Mouse (Mus musculus) liver, postnatal 0 days (tissue): ENCODE results near the gene Ier5. TPM values are rescaled to one million over a fixed set of nuclear protein-coding genes. Genes with fewer than 3 reads are reported as not detected.

ENCODE experiments used
- ATAC-seq: fragments of 200-750 bp; cut with Nextera tagmentation; 2 replicates; pipeline ENCODE4 v1.8.0; 2017; ENCODE audit warnings: mild to moderate bottlenecking, moderate library complexity
- DNase-seq: peaks from one replicate; pipeline ENCODE4 v3.0.0-alpha.2; 2016
- H3K27ac ChIP-seq: fragments of 300-500 bp; sonication (generic); 2 replicates; pipeline ENCODE4 v1.5.1; 2014; ENCODE audit warnings: antibody characterized with exemption, moderate library complexity, mild to moderate bottlenecking, low read depth
- H3K27me3 ChIP-seq: fragments of 300-500 bp; sonication (generic); 2 replicates; pipeline ENCODE4 v1.6.1; 2014; ENCODE audit warnings: low read length, control low read depth, mixed read lengths; ENCODE audit not compliant: insufficient read depth
- H3K36me3 ChIP-seq: fragments of 300-500 bp; sonication (generic); replicated peaks from 2 replicates; pipeline ENCODE4 v1.6.1; 2014; ENCODE audit warnings: mild to moderate bottlenecking, control low read depth, low read length, moderate library complexity, mixed read lengths; ENCODE audit not compliant: insufficient read depth
- H3K4me1 ChIP-seq: fragments of 300-500 bp; sonication (generic); 2 replicates; pipeline ENCODE4 v1.6.1; 2014; ENCODE audit warnings: antibody characterized with exemption, mild to moderate bottlenecking, control low read depth; ENCODE audit not compliant: insufficient read depth
- H3K4me2 ChIP-seq: fragments of 300-500 bp; sonication (generic); 2 replicates; pipeline ENCODE4 v1.6.1; 2014; ENCODE audit warnings: low read depth, mild to moderate bottlenecking, low read length, moderate library complexity, mixed read lengths
- H3K4me3 ChIP-seq: fragments of 300-500 bp; sonication (generic); 2 replicates; pipeline ENCODE4 v1.5.1; 2014; ENCODE audit warnings: low read depth, low read length
- H3K9ac ChIP-seq: fragments of 300-500 bp; sonication (generic); replicated peaks from 2 replicates; pipeline ENCODE4 v1.6.1; 2014; ENCODE audit warnings: mild to moderate bottlenecking, moderate library complexity
- H3K9me3 ChIP-seq: fragments of 300-500 bp; sonication (generic); 2 replicates; pipeline ENCODE4 v1.6.1; 2016; ENCODE audit warnings: mild to moderate bottlenecking, control low read depth, low read length, mixed read lengths
- CTCF ChIP-seq: sonication (generic); IDR thresholded peaks from 2 replicates; pipeline ENCODE4 v1.5.1; 2016; ENCODE audit warnings: antibody characterized with exemption, low read depth
- EP300 ChIP-seq: IDR thresholded peaks from 2 replicates; pipeline ENCODE4 v1.6.1; 2016; ENCODE audit warnings: antibody characterized with exemption, low read depth, mild to moderate bottlenecking
- WGBS: fragments of 180-500 bp; shearing (Covaris S2); extraction: QIAGEN DNeasy Blood & Tissue Kit; methylation state at CpG from one replicate; pipeline ENCODE4 v1.1.7; 2014; ENCODE audit not compliant: insufficient replicate concordance; 5-methylcytosine and 5-hydroxymethylcytosine counted together
- polyA plus RNA-seq: library from polyadenylated mRNA; unstranded; fragments of >200 nt; fragmentation: Nextera tagmentation; extraction: Ambion mirVana; gene quantifications from 2 replicates; pipeline ENCODE4 v1.2.1, GENCODE M21; 2015

The Ier5 gene
- polyA plus RNA-seq, 1 experiment from 2014 or later = 1.5 TPM

DNA sequence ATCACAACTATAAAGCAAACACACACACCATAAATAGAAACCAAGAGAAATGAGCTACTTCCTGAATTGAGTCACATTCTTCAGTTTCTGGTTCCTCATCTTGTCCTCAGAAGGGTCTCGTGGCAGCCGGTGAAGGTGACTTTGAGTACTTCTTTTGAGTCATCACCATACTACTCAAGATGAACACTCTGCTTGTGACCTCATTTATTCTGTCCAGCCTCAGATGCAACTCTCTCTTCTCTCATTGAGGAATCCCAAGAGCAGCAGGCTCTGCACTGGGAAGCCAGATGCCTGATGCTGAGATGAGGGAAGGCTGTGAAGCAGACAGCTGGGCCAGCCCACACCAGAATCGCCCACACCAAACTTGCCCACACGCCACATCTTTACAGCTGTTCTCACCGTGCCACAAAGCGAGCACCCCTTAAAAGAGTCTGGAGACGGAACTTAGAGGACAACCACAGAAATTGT lies 8.0 kb downstream of the Ier5 start:
- Histone ChIP-seq H3K27ac (peak overlapping the region; percentile 17), H3K9ac (no peak overlapping the region), H3K36me3 (0 out of 2 replicates have a peak, but pooled peaks cover 3% of the 10 kb centered on the region), H3K9me3 (no peaks in the 10 kb centered on the region), H3K4me3 (no peak overlapping the region), H3K4me2 (no peak overlapping the region), H3K27me3 (no peaks in the 10 kb centered on the region), H3K4me1 (peaks cover 56% of the 10 kb centered on the region)
- TF ChIP-seq EP300 = no peak
- no peak for TF ChIP-seq CTCF
- WGBS = 38% methylated on average over 7 of the region's 7 CpGs
- DNase-seq (no peak), ATAC-seq (peak; percentile 28; the same call in 1 of the 2 replicates)

DNA sequence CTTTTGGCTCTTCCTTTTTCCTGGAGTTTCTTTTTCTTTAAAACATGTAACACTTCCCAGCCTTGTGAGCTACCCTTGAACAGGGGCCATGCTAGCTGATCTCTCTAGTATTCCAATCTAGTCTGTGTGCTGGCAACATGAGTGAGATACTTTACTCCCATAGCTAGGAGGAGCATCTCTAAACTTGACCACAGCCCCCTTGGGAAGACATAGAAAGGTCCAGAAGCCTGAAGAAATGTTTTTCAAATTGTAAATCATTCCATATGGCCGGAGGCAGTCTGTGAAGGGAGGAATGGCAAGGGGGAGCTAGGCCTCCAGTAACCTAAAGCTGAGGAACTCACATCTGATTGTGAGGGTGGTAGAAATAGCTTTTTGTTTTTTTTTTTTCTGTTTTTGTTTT lies 8.7 kb downstream of the Ier5 start:
- no peak overlapping the region for H3K27ac ChIP-seq
- DNase-seq = no peak
- no peaks in the 10 kb centered on the region for H3K9me3 ChIP-seq
- no peaks in the 10 kb centered on the region for H3K27me3 ChIP-seq
- TF ChIP-seq CTCF = no peak
- TF ChIP-seq EP300 = no peak
- no peak for ATAC-seq
- no peak overlapping the region for H3K4me3 ChIP-seq
- no peak overlapping the region for H3K4me2 ChIP-seq
- whole genome bisulfite sequencing = 64% methylated on average over 1 of the region's 1 CpGs
- H3K36me3 ChIP-seq = 0 out of 2 replicates have a peak, but pooled peaks cover 3% of the 10 kb centered on the region
- H3K4me1 ChIP-seq = peaks cover 60% of the 10 kb centered on the region
- no peak overlapping the region for H3K9ac ChIP-seq

DNA sequence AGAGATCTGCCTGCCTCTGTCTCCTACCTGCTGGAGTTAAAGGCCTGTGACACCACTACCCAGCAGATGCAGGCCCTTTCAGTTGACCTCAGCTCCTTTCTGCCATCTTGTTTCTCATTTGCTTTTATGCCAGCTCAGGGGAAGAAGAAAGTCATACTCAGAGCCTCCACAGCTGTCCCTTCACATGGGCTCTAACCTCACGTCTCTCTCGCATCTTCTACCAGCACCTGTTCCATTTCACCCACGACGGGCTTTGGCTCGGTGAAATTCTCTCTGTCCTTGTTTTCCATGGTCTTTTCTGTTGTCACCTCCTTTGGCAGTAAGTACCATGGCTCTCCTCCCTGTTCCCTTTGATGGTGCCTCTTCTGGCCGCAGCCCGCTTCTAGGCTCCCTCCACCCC lies 9.1 kb downstream of the Ier5 start:
- Histone ChIP-seq H3K4me1 (peaks cover 59% of the 10 kb centered on the region), H3K4me3 (no peak overlapping the region), H3K4me2 (no peak overlapping the region), H3K36me3 (no peaks in the 10 kb centered on the region), H3K9me3 (no peaks in the 10 kb centered on the region), H3K9ac (no peak overlapping the region), H3K27me3 (no peaks in the 10 kb centered on the region), H3K27ac (no peak overlapping the region)
- DNase-seq (no peak), ATAC-seq (no peak)
- 87% methylated on average over 7 of the region's 7 CpGs for WGBS
- TF ChIP-seq CTCF = no peak
- TF ChIP-seq EP300 = no peak

GRCm38 (mm10) chr1:155088847-155089603 lies 10.4 kb downstream of the Ier5 start:
- 44% methylated on average over 16 of the region's 16 CpGs for WGBS
- no peak; the same call in 1 of the 2 replicates for ATAC-seq
- H3K4me2 ChIP-seq = no peak overlapping the region

GRCm38 (mm10) chr1:155088046-155088445 lies 11.4 kb downstream of the Ier5 start:
- no peaks in the 10 kb centered on the region for H3K9me3 ChIP-seq
- H3K27me3 ChIP-seq = 0 out of 2 replicates have a peak, but pooled peaks cover under 1% of the 10 kb centered on the region
- no peak overlapping the region for H3K27ac ChIP-seq
- WGBS = 79% methylated on average over 4 of the region's 4 CpGs
- ATAC-seq = no peak
- DNase-seq = no peak
- H3K4me2 ChIP-seq = no peak overlapping the region
- peaks cover 68% of the 10 kb centered on the region for H3K4me1 ChIP-seq
- no peak overlapping the region for H3K4me3 ChIP-seq
- no peak overlapping the region for H3K9ac ChIP-seq
- no peaks in the 10 kb centered on the region for H3K36me3 ChIP-seq
- no peak for TF ChIP-seq CTCF
- TF ChIP-seq EP300 = no peak

More at GRCm38 (mm10) chr1:155088847-155089603, 10.4 kb downstream of the Ier5 start:
- H3K4me3 ChIP-seq = no peak overlapping the region
- no peak overlapping the region for H3K27ac ChIP-seq
- TF ChIP-seq CTCF (no peak), EP300 (no peak)
- no peaks in the 10 kb centered on the region for H3K9me3 ChIP-seq
- no peak for DNase-seq
- no peaks in the 10 kb centered on the region for H3K27me3 ChIP-seq
- H3K9ac ChIP-seq = no peak overlapping the region
- H3K36me3 ChIP-seq = no peaks in the 10 kb centered on the region
- H3K4me1 ChIP-seq = peaks cover 68% of the 10 kb centered on the region

DNA sequence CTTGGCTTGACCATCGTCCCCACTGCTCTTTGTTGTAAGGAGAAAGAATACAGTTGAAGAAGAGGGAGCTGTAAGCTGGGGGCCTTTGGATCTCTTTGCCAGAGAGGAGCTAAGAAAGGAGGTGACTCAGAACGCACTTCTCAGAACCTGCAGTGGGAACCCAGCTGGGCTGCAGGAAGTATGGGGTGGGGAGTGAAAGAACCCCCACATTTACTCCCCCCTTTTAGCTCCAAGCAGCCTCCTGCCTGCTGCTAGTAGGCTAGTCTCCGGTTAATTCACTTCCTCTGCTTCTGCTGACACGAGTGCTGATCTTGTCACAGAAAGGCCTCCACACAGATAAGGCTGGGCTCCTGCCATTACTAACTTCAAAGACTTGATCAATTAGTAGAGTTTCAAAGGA lies 12.5 kb downstream of the Ier5 start:
- no peak for TF ChIP-seq EP300
- TF ChIP-seq CTCF = no peak
- ATAC-seq = no peak
- Histone ChIP-seq H3K9ac (no peak overlapping the region; the same call in 1 of the 2 replicates), H3K27ac (no peak overlapping the region), H3K4me3 (no peak overlapping the region), H3K36me3 (no peaks in the 10 kb centered on the region), H3K4me1 (peaks cover 64% of the 10 kb centered on the region), H3K27me3 (0 out of 2 replicates have a peak, but pooled peaks cover 3% of the 10 kb centered on the region), H3K4me2 (no peak overlapping the region), H3K9me3 (no peaks in the 10 kb centered on the region)
- no peak for DNase-seq
- 20% methylated on average over 4 of the region's 4 CpGs for WGBS
